Mouse (Mus musculus) kidney, postnatal 0 days (tissue): ENCODE measurements around the gene Vcam1. TPM values are rescaled to one million over a fixed set of nuclear protein-coding genes. Genes with fewer than 3 reads are reported as not detected.

Experiments used
- ATAC-seq: fragments of 200-750 bp; cut with Nextera tagmentation; replicated peaks from 2 replicates; pipeline ENCODE4 v1.8.0; 2017; ENCODE audit warnings: low read depth, moderate number of reproducible peaks, moderate TSS enrichment, moderate library complexity; ENCODE audit not compliant: low FRiP score
- DNase-seq: peaks from one replicate; pipeline ENCODE4 v3.0.0-alpha.2; 2016; ENCODE audit warnings: low spot score
- H3K27ac ChIP-seq: fragments of 300-500 bp; sonication (generic); 2 replicates; pipeline ENCODE4 v1.5.1; 2014; ENCODE audit warnings: mild to moderate bottlenecking
- H3K27me3 ChIP-seq: fragments of 300-500 bp; sonication (generic); 2 replicates; pipeline ENCODE4 v1.6.1; 2014; ENCODE audit warnings: low read length, mixed read lengths; ENCODE audit not compliant: insufficient read depth
- H3K36me3 ChIP-seq: fragments of 300-500 bp; sonication (generic); 2 replicates; pipeline ENCODE4 v1.6.1; 2014; ENCODE audit warnings: low read length, mixed read lengths; ENCODE audit not compliant: insufficient read depth
- H3K4me1 ChIP-seq: fragments of 300-500 bp; sonication (generic); replicated peaks from 2 replicates; pipeline ENCODE4 v1.6.1; 2014; ENCODE audit warnings: antibody characterized with exemption, low read length, mixed read lengths; ENCODE audit not compliant: insufficient read depth
- H3K4me2 ChIP-seq: fragments of 300-500 bp; sonication (generic); 2 replicates; pipeline ENCODE4 v1.6.1; 2014; ENCODE audit warnings: mild to moderate bottlenecking, low read length, moderate library complexity, mixed read lengths
- H3K4me3 ChIP-seq: fragments of 300-500 bp; sonication (generic); replicated peaks from 2 replicates; pipeline ENCODE4 v1.5.1; 2014; ENCODE audit warnings: low read depth, low read length
- H3K9ac ChIP-seq: fragments of 300-500 bp; sonication (generic); 2 replicates; pipeline ENCODE4 v1.6.1; 2014; ENCODE audit warnings: low read depth, low read length
- H3K9me3 ChIP-seq: fragments of 300-500 bp; sonication (generic); replicated peaks from 2 replicates; pipeline ENCODE4 v1.6.1; 2016; ENCODE audit warnings: low read length, inconsistent platforms, mixed read lengths
- CTCF ChIP-seq: IDR thresholded peaks from 2 replicates; pipeline ENCODE4 v1.5.1; 2016; ENCODE audit warnings: antibody characterized with exemption, low read depth, mild to moderate bottlenecking, moderate library complexity
- WGBS: fragments of 180-500 bp; shearing (Covaris S2); extraction: QIAGEN DNeasy Blood & Tissue Kit; methylation state at CpG from one replicate; pipeline ENCODE4 v1.1.7; 2014; 5-methylcytosine and 5-hydroxymethylcytosine counted together
- polyA plus RNA-seq: library from polyadenylated mRNA; unstranded; fragments of >200 nt; fragmentation: Nextera tagmentation; extraction: Ambion mirVana; gene quantifications from 2 replicates; pipeline ENCODE4 v1.2.1, GENCODE M21; 2015

Vcam1 gene
- polyA plus RNA-seq, result 22.3 and 24.9 TPM in 2 replicates

GRCm38 (mm10) chr3:116129259-116129738 lies at the start of gene Vcam1:
Gene Vcam1, minus strand, starts transcription at chr3:116129688.
- no peak for TF ChIP-seq CTCF
- peak; percentile 80 for DNase-seq
- Histone ChIP-seq H3K9ac (peak within 1 kb of the TSS; percentile 49; the same call in 1 of the 2 replicates), H3K9me3 (no peaks in the 10 kb centered on the region), H3K27me3 (no peaks in the 10 kb centered on the region), H3K27ac (no peak within 1 kb of the TSS), H3K4me2 (peak within 1 kb of the TSS; percentile 57), H3K4me3 (peak within 1 kb of the TSS; percentile 23), H3K4me1 (peaks cover 3% of the 10 kb centered on the region; the same call in 1 of the 2 replicates), H3K36me3 (no peaks in the 10 kb centered on the region)
- under 1% methylated on average over 9 of the region's 9 CpGs for WGBS
- ATAC-seq, result no peak

GRCm38 (mm10) chr3:116175106-116175505 lies 45.6 kb upstream of the Vcam1 start:
- 95% methylated on average over 6 of the region's 6 CpGs for WGBS
- Histone ChIP-seq H3K27me3 (no peaks in the 10 kb centered on the region), H3K36me3 (no peaks in the 10 kb centered on the region), H3K27ac (no peak overlapping the region), H3K9ac (no peak overlapping the region), H3K4me1 (no peaks in the 10 kb centered on the region), H3K4me3 (no peak overlapping the region), H3K4me2 (no peak overlapping the region), H3K9me3 (no peaks in the 10 kb centered on the region)
- DNase-seq (no peak), ATAC-seq (no peak)
- TF ChIP-seq CTCF, result no peak

- 70% methylated on average over 5 of the region's 5 CpGs for WGBS
- Histone ChIP-seq H3K4me3 (no peak overlapping the region), H3K36me3 (no peaks in the 10 kb centered on the region), H3K4me2 (no peak overlapping the region), H3K27me3 (no peaks in the 10 kb centered on the region), H3K4me1 (no peaks in the 10 kb centered on the region), H3K27ac (no peak overlapping the region), H3K9me3 (no peaks in the 10 kb centered on the region), H3K9ac (no peak overlapping the region)
- TF ChIP-seq CTCF, result no peak
- DNase-seq, result no peak
- ATAC-seq, result no peak
These were observed 42.0 kb upstream of the Vcam1 start for GRCm38 (mm10) chr3:116171461-116171860.

GRCm38 (mm10) chr3:116168056-116168455 lies 38.6 kb upstream of the Vcam1 start:
- Histone ChIP-seq H3K4me3 (no peak overlapping the region), H3K36me3 (no peaks in the 10 kb centered on the region), H3K4me1 (no peaks in the 10 kb centered on the region), H3K9me3 (no peaks in the 10 kb centered on the region), H3K9ac (no peak overlapping the region), H3K27ac (no peak overlapping the region), H3K27me3 (no peaks in the 10 kb centered on the region), H3K4me2 (no peak overlapping the region)
- ATAC-seq, result no peak
- no peak for DNase-seq
- 68% methylated on average over 2 of the region's 2 CpGs for whole genome bisulfite sequencing
- no peak for TF ChIP-seq CTCF

- ATAC-seq, result no peak
- 71% methylated on average over 8 of the region's 8 CpGs for WGBS
- Histone ChIP-seq H3K4me2 (no peak overlapping the region), H3K9me3 (no peaks in the 10 kb centered on the region), H3K27ac (no peak overlapping the region), H3K4me1 (no peaks in the 10 kb centered on the region), H3K4me3 (no peak overlapping the region), H3K36me3 (no peaks in the 10 kb centered on the region), H3K9ac (no peak overlapping the region), H3K27me3 (no peaks in the 10 kb centered on the region)
- no peak for TF ChIP-seq CTCF
- DNase-seq, result no peak
These were observed 36.8 kb upstream of the Vcam1 start for GRCm38 (mm10) chr3:116166296-116166695.

- no peak for DNase-seq
- Histone ChIP-seq H3K9me3 (no peaks in the 10 kb centered on the region), H3K4me2 (no peak overlapping the region), H3K36me3 (no peaks in the 10 kb centered on the region), H3K4me3 (no peak overlapping the region), H3K27me3 (no peaks in the 10 kb centered on the region), H3K27ac (no peak overlapping the region), H3K4me1 (no peaks in the 10 kb centered on the region), H3K9ac (no peak overlapping the region)
- no peak for TF ChIP-seq CTCF
- 76% methylated on average over 1 of the region's 1 CpGs for WGBS
- ATAC-seq, result no peak
These were observed 35.5 kb upstream of the Vcam1 start for GRCm38 (mm10) chr3:116165030-116165429.

GRCm38 (mm10) chr3:116163517-116163916 lies 34.0 kb upstream of the Vcam1 start:
- Histone ChIP-seq H3K4me2 (no peak overlapping the region), H3K9me3 (no peaks in the 10 kb centered on the region), H3K27me3 (no peaks in the 10 kb centered on the region), H3K4me1 (no peaks in the 10 kb centered on the region), H3K36me3 (no peaks in the 10 kb centered on the region), H3K4me3 (no peak overlapping the region), H3K9ac (no peak overlapping the region), H3K27ac (no peak overlapping the region)
- no peak for ATAC-seq
- TF ChIP-seq CTCF, result no peak
- no peak for DNase-seq
- WGBS, result 78% methylated on average over 5 of the region's 5 CpGs
